Mouse (Mus musculus) neural tube, embryonic 13.5 days (tissue): ENCODE data around the gene Adipor1. TPM values are rescaled to one million over a fixed set of nuclear protein-coding genes. Genes with fewer than 3 reads are reported as not detected.
A peak's percentile ranks its signal among the peaks of the same experiment; 100 is the strongest.

Experiments used
- ATAC-seq: fragments of 200-750 bp; cut with Nextera tagmentation; 2 replicates; pipeline ENCODE4 v1.8.0; 2017; ENCODE audit warnings: low read depth, mild to moderate bottlenecking, moderate TSS enrichment, moderate library complexity
- H3K27ac ChIP-seq: fragments of 300-500 bp; sonication (generic); replicated peaks from 2 replicates; pipeline ENCODE4 v1.5.1; 2015; ENCODE audit warnings: moderate library complexity, mild to moderate bottlenecking, inconsistent platforms
- H3K27me3 ChIP-seq: fragments of 300-500 bp; sonication (generic); 2 replicates; pipeline ENCODE4 v1.6.1; 2015; ENCODE audit warnings: mild to moderate bottlenecking, inconsistent platforms
- H3K36me3 ChIP-seq: fragments of 300-500 bp; sonication (generic); 2 replicates; pipeline ENCODE4 v1.6.1; 2015; ENCODE audit warnings: mild to moderate bottlenecking, inconsistent platforms
- H3K4me1 ChIP-seq: fragments of 300-500 bp; sonication (generic); replicated peaks from 2 replicates; pipeline ENCODE4 v1.6.1; 2015; ENCODE audit warnings: inconsistent platforms
- H3K4me2 ChIP-seq: fragments of 300-500 bp; sonication (generic); 2 replicates; pipeline ENCODE4 v1.6.1; 2015; ENCODE audit warnings: inconsistent platforms, mild to moderate bottlenecking, moderate library complexity
- H3K4me3 ChIP-seq: fragments of 300-500 bp; sonication (generic); 2 replicates; pipeline ENCODE4 v1.5.1; 2015; ENCODE audit warnings: mild to moderate bottlenecking, inconsistent platforms
- H3K9ac ChIP-seq: fragments of 300-500 bp; sonication (generic); 2 replicates; pipeline ENCODE4 v1.6.1; 2015; ENCODE audit warnings: moderate library complexity, mild to moderate bottlenecking, inconsistent platforms
- H3K9me3 ChIP-seq: fragments of 300-500 bp; sonication (generic); 2 replicates; pipeline ENCODE4 v1.6.1; 2016; ENCODE audit warnings: inconsistent platforms
- WGBS: fragments of 180-500 bp; shearing (Covaris S2); methylation state at CpG from one replicate; pipeline ENCODE4 v1.1.7; 2015; 5-methylcytosine and 5-hydroxymethylcytosine counted together
- polyA plus RNA-seq: library from polyadenylated mRNA; unstranded; fragments of >200 nt; fragmentation: Nextera tagmentation; extraction: Ambion mirVana; gene quantifications from 2 replicates; pipeline ENCODE4 v1.2.1, GENCODE M21; 2015

The Adipor1 gene
- polyA plus RNA-seq, 1 experiment from 2014 or later, result 79.7 TPM

- peak within 1 kb of the TSS; percentile 75 for H3K9ac ChIP-seq
- 2% methylated on average over 43 of the region's 43 CpGs for WGBS
- H3K36me3 ChIP-seq, result peaks cover 29% of the 10 kb centered on the region
- no peaks in the 10 kb centered on the region for H3K9me3 ChIP-seq
- peak within 1 kb of the TSS; percentile 60 for H3K4me3 ChIP-seq
- peaks cover 10% of the 10 kb centered on the region for H3K4me1 ChIP-seq
- ATAC-seq, result peak; percentile 98
- H3K27ac ChIP-seq, result peak within 1 kb of the TSS; percentile 10; the same call in 1 of the 2 replicates
- H3K27me3 ChIP-seq, result no peaks in the 10 kb centered on the region
- peak within 1 kb of the TSS; percentile 72 for H3K4me2 ChIP-seq
Measured at GRCm38 (mm10) chr1:134405509-134406413, 9.4 kb upstream of the Adipor1 start, which contains the start of gene Cyb5r1. Gene Cyb5r1 (plus strand): TSS chr1:134405559.

- peak overlapping the region; percentile 75 for H3K9ac ChIP-seq
- WGBS, result 35% methylated on average over 8 of the region's 8 CpGs
- no peak overlapping the region for H3K27ac ChIP-seq
- H3K36me3 ChIP-seq, result peaks cover 31% of the 10 kb centered on the region
- H3K4me3 ChIP-seq, result peak overlapping the region; percentile 60
- ATAC-seq, result no peak; the same call in 1 of the 2 replicates
- peak overlapping the region; percentile 72 for H3K4me2 ChIP-seq
- H3K4me1 ChIP-seq, result peaks cover 10% of the 10 kb centered on the region
- H3K27me3 ChIP-seq, result no peaks in the 10 kb centered on the region
- H3K9me3 ChIP-seq, result no peaks in the 10 kb centered on the region
Measured at GRCm38 (mm10) chr1:134406414-134406771, 8.8 kb upstream of the Adipor1 start.

- no peak for ATAC-seq
- H3K27me3 ChIP-seq, result no peaks in the 10 kb centered on the region
- no peak overlapping the region for H3K4me2 ChIP-seq
- no peaks in the 10 kb centered on the region for H3K9me3 ChIP-seq
- WGBS, result 70% methylated on average over 8 of the region's 8 CpGs
- no peak overlapping the region for H3K9ac ChIP-seq
- no peak overlapping the region for H3K27ac ChIP-seq
- no peak overlapping the region for H3K4me3 ChIP-seq
- H3K36me3 ChIP-seq, result peaks cover 33% of the 10 kb centered on the region
- peaks cover 10% of the 10 kb centered on the region for H3K4me1 ChIP-seq
Measured at GRCm38 (mm10) chr1:134408080-134408479, 7.1 kb upstream of the Adipor1 start.

- Histone ChIP-seq H3K4me3 (no peak overlapping the region), H3K36me3 (peaks cover 33% of the 10 kb centered on the region), H3K27ac (no peak overlapping the region), H3K4me1 (peaks cover 22% of the 10 kb centered on the region), H3K9me3 (no peaks in the 10 kb centered on the region), H3K9ac (no peak overlapping the region), H3K27me3 (no peaks in the 10 kb centered on the region), H3K4me2 (no peak overlapping the region)
- WGBS, result 83% methylated on average over 9 of the region's 9 CpGs
- ATAC-seq, result no peak
Measured at GRCm38 (mm10) chr1:134411706-134412629, 3.2 kb upstream of the Adipor1 start.

- WGBS, result 54% methylated on average over 2 of the region's 2 CpGs
- no peak overlapping the region for H3K9ac ChIP-seq
- H3K4me3 ChIP-seq, result no peak overlapping the region
- ATAC-seq, result no peak
- no peaks in the 10 kb centered on the region for H3K27me3 ChIP-seq
- peak overlapping the region; percentile 96; the same call in 1 of the 2 replicates for H3K27ac ChIP-seq
- H3K9me3 ChIP-seq, result no peaks in the 10 kb centered on the region
- peaks cover 41% of the 10 kb centered on the region for H3K4me1 ChIP-seq
- H3K36me3 ChIP-seq, result peaks cover 21% of the 10 kb centered on the region
- peak overlapping the region; percentile 81; the same call in 1 of the 2 replicates for H3K4me2 ChIP-seq
Measured at GRCm38 (mm10) chr1:134414038-134414437, 1.1 kb upstream of the Adipor1 start.

GRCm38 (mm10) chr1:134414501-134415167 lies 544 bp upstream of the Adipor1 start:
- no peaks in the 10 kb centered on the region for H3K27me3 ChIP-seq

GRCm38 (mm10) chr1:134418414-134418975 lies 3.3 kb downstream of the Adipor1 start:
- Histone ChIP-seq H3K27ac (no peak overlapping the region), H3K9me3 (no peaks in the 10 kb centered on the region), H3K4me1 (peaks cover 68% of the 10 kb centered on the region), H3K4me2 (no peak overlapping the region), H3K4me3 (no peak overlapping the region), H3K36me3 (peaks cover 8% of the 10 kb centered on the region), H3K27me3 (no peaks in the 10 kb centered on the region), H3K9ac (no peak overlapping the region)
- ATAC-seq, result no peak
- 81% methylated on average over 2 of the region's 2 CpGs for WGBS

More at GRCm38 (mm10) chr1:134414501-134415167, 544 bp upstream of the Adipor1 start:
- peak overlapping the region; percentile 86 for H3K4me3 ChIP-seq
- peak overlapping the region; percentile 81 for H3K4me2 ChIP-seq
- no peaks in the 10 kb centered on the region for H3K9me3 ChIP-seq
- peaks cover 47% of the 10 kb centered on the region for H3K4me1 ChIP-seq
- H3K27ac ChIP-seq, result peak overlapping the region; percentile 96
- peak; percentile 36 for ATAC-seq
- H3K36me3 ChIP-seq, result peaks cover 15% of the 10 kb centered on the region
- WGBS, result 14% methylated on average over 11 of the region's 11 CpGs
- H3K9ac ChIP-seq, result peak overlapping the region; percentile 67

GRCm38 (mm10) chr1:134419176-134419575 lies 4.0 kb downstream of the Adipor1 start:
- H3K27me3 ChIP-seq, result no peaks in the 10 kb centered on the region

GRCm38 (mm10) chr1:134419751-134420458 lies 4.7 kb downstream of the Adipor1 start:
- H3K27ac ChIP-seq, result peak overlapping the region; percentile 29; the same call in 1 of the 2 replicates
- no peak for ATAC-seq
- H3K9me3 ChIP-seq, result no peaks in the 10 kb centered on the region
- 42% methylated on average over 5 of the region's 5 CpGs for WGBS
- no peak overlapping the region for H3K4me3 ChIP-seq
- H3K36me3 ChIP-seq, result peaks cover 22% of the 10 kb centered on the region
- H3K27me3 ChIP-seq, result no peaks in the 10 kb centered on the region
- H3K9ac ChIP-seq, result no peak overlapping the region
- peaks cover 59% of the 10 kb centered on the region for H3K4me1 ChIP-seq
- no peak overlapping the region for H3K4me2 ChIP-seq

More at GRCm38 (mm10) chr1:134419176-134419575, 4.0 kb downstream of the Adipor1 start:
- peaks cover 66% of the 10 kb centered on the region for H3K4me1 ChIP-seq
- WGBS, result 48% methylated on average over 1 of the region's 1 CpGs
- H3K9me3 ChIP-seq, result no peaks in the 10 kb centered on the region
- no peak overlapping the region for H3K4me3 ChIP-seq
- H3K27ac ChIP-seq, result peak overlapping the region; percentile 29; the same call in 1 of the 2 replicates
- ATAC-seq, result no peak
- H3K36me3 ChIP-seq, result peaks cover 15% of the 10 kb centered on the region
- no peak overlapping the region; the same call in 1 of the 2 replicates for H3K4me2 ChIP-seq
- no peak overlapping the region for H3K9ac ChIP-seq

GRCm38 (mm10) chr1:134423911-134424310 lies 8.7 kb downstream of the Adipor1 start:
- ATAC-seq, result no peak
- H3K4me2 ChIP-seq, result no peak overlapping the region
- no peaks in the 10 kb centered on the region for H3K9me3 ChIP-seq
- no peak overlapping the region for H3K9ac ChIP-seq
- WGBS, result 76% methylated on average over 10 of the region's 10 CpGs
- H3K27ac ChIP-seq, result no peak overlapping the region
- peaks cover 62% of the 10 kb centered on the region for H3K36me3 ChIP-seq
- H3K4me1 ChIP-seq, result peaks cover 28% of the 10 kb centered on the region
- H3K27me3 ChIP-seq, result no peaks in the 10 kb centered on the region
- H3K4me3 ChIP-seq, result no peak overlapping the region
